Mouse (Mus musculus) neutrophil, adult 5-6 weeks (primary cell): Measurements from ENCODE around the gene Ikzf4. TPM values are rescaled to one million over a fixed set of nuclear protein-coding genes. Genes with fewer than 3 reads are reported as not detected.
"Not testable (repeated sequence)": the region's sequence is repeated elsewhere in the genome, so short reads cannot be mapped to it uniquely, and the experiment has no call there.

Source experiments
- ATAC-seq: fragments of 151-379, 151-347 bp; 2 replicates; pipeline ENCODE4 v1.8.0; 2017; ENCODE audit warnings: mild to moderate bottlenecking, moderate TSS enrichment; ENCODE audit not compliant: insufficient number of reproducible peaks, poor library complexity, low FRiP score, severe bottlenecking; ENCODE audit errors: extremely low read depth
- total RNA-seq: library from RNA; stranded (forward); fragments of 200-1000 nt; gene quantifications from 2 replicates; pipeline ENCODE4 v1.2.3, GENCODE M21; 2017

Gene Ikzf4
- total RNA-seq, 1 experiment from 2014 or later, result 0.35 TPM

DNA sequence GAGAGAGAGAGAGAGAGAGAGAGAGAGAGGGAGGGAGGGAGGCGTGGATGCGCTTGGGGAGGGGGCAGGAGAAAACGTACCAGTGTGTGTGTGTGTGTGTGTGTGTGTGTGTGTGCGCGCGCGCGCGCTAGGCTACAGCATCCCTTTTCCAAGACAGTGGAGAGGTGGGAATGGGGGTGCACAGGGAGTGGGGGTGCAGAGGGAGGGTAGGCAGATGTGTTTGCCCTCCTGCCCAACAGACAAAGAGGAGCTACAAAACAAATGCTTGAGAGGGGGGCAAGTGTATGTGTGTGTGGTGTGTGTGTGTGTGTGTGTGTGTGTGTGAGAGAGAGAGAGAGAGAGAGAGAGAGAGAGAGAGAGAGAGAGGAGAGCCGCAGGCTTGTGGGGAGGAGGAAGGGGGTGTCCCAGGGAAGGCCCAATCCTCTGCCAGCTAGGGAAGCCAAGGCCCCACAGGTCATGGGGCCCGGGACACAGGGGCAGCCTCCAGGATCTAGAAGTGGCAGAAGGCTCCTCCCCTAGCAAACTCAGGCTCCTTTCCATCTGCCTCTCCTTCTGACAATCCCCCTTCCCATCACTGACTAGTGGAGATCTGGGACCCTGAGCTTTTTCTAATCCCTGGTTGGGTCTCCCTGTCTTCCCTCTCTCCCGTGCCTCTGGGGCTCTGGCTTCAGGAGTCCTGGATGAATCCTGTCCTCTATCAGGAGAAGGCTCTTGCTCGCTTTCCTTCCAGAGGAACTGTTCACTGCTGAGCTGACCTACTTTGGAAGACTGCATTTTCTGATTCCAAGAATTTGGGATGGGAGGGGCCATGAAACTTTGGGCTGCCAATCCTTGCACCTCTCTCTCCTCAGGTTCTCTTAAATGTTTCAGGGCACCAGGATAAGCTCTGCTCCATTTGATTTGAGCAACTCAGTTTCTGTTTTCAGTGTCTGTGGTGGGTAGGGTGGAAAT is 623 bp upstream of the Ikzf4 start:
- ATAC-seq, result no peak

DNA sequence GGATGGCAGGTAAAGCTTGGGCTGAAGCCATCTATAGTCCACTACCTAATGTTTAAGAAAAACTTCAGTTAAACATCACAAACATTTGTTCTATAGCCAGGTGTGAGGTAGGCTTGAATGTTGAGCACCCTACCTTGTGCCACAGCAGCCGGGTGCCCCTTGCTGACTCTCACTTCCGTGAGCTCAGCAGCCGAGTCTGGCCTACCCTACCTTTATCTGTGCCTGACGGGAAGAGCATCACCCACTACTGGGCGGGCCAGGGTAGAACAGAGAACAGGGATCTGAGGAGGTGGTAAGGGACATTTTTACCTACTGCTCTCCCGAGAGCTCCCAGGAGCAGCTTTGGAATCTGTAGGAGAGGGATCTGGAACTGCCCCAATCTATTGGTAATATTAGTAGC is 3.0 kb downstream of the Ikzf4 start:
- no peak for ATAC-seq

- ATAC-seq, result no peak
Measured at GRCm38 (mm10) chr10:128641871-128642270, 3.9 kb downstream of the Ikzf4 start.

DNA sequence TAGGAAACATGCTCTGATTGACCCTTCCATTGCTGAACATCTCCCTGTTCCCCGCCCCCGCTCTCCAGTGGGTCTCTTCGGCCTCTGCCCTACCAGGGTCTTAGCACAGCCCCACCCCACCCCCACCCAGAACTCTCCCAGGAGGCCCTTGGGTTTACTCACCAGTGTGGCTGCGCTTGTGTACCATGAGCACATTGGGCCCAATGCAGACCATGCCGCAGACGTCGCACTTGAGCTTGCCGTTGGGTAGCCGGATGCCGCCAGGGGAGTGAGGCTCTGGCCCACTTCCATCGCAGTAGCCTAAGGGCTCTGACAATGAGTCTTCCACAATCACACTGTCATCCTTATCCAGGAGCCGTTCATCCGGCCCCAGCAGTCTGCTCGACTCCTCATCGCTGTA is 4.9 kb downstream of the Ikzf4 start:
- no peak for ATAC-seq

DNA sequence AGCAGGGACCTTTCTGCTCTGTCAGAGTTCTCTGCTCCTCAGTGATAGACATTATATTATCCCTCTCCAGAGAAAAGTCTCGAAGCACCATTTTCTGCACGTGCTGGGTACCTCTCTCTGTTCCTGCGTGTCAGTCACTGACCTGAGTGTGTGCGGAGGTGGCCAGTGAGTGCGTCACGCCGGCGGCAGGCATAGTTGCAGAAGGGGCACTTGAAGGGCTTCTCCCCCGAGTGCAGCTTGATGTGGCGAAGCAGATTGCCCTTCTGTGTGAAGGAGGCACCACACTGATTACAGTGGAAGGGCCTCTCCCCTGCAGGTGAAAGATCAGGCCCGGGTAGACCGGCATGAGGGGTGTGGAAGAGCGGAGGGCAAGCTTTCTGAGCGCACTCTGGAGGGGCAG is 5.8 kb downstream of the Ikzf4 start:
- no peak for ATAC-seq

DNA sequence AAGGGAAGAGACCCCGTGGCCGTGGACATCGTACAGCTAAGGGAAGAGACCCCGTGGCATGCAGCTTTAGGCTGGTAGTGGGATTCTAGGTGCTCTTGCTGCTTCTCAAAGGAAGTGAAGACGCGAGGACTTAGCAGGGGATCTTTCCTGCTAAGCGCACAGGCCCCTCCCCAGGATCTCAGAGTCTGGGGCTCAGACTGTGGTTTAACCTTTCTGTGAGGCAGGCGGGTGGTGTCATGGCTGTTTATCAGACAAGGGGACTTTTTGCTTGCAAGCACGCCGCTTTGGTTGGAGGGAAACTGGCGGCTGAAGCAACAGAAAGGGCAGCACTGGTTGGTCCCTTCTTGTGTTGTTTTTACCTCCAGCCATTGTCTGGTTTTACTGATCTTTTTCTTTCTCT is 8.8 kb downstream of the Ikzf4 start:
- peak; percentile 22; the same call in 1 of the 2 replicates for ATAC-seq

- peak; percentile 32; the same call in 1 of the 2 replicates for ATAC-seq
Measured at GRCm38 (mm10) chr10:128636561-128636960, 9.2 kb downstream of the Ikzf4 start.

DNA sequence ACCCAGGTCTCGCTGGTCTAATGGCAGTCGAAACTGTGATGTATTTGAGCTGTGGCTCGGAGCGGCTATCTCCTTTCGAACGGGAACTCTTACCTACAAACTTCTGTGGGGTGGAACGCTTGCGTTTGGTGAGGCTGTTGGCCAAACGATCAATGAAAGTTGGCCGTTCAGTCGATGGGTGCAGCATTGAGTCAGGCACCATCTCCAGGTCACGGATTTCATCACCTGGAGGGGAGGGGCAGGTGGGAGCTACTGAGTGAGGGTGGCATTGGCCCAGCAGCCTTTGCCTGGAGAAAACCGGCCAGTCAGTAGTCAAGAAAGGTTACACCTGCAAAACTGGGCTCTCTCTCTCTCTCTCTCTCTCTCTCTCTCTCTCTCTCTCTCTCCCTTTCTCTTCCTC is 10.1 kb downstream of the Ikzf4 start:
- ATAC-seq, result no peak

- no peak for ATAC-seq
Measured at GRCm38 (mm10) chr10:128631571-128631970, 14.2 kb downstream of the Ikzf4 start.

- not testable (repeated sequence) for ATAC-seq
Measured at GRCm38 (mm10) chr10:128630306-128630705, 15.5 kb downstream of the Ikzf4 start.

DNA sequence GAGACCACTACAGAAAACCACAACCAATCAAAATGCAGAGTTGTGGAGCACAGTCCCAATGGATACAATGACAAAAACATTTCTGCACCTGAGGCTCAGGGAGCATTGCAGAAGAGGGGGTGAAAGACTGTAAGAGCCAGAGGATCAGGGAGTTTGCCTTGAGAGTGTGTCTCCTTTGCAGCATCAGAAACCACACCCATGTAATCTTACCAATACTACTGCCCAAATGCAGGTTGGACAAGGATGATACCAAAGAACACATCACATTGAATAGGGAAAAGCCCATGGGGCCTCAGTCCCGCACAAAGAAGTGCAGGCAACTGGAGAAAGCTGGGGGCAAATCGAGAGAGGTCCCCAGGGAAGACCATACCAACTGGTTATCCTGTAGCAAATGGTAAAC is 16.0 kb downstream of the Ikzf4 start:
- ATAC-seq, result no peak

DNA sequence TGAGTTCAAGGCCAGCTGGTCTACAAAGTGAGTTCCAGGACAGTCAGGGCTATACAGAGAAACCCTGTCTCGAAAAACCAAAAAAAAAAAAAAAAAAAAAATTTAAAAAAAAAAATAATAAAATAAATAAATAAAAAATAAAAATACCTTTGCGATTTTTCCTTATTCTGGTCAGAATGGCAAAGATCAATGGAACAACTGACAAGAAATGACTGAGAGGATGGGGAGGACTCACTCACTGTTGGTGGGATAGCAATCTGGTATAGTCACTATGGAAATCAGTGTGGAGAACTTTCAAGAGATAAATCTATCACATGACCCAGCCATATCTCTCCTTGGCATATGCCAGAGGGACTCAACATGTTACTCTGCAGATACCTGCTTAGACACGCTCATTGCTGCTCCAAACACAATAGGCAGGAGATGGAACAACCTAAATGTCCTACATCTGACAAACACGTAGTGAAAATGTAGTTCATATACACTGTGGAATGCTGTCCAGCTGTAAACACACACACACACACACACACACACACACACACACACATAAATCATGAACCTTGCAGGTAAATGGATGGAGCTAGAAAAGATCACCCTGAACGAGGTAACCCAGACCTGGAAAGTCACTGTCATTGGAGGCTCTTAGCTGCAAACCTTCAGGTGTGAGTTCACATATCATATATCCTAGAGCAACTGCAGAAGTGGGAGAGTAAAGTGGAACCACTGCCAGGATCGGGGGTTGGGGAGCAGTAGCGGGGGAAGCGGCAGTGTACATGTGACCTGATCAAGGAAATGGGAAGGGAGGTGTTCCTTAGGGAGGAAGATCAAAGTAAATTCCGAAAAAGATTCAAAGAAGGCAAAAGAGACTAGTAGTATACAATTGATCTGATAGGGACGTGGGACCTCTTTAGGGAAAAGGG is 18.1 kb downstream of the Ikzf4 start:
- no peak for ATAC-seq

- ATAC-seq, result peak; percentile 98
Measured at GRCm38 (mm10) chr10:128626311-128627310, 19.2 kb downstream of the Ikzf4 start, which contains the start of gene Rps26. TSS of gene Rps26 (minus strand) at chr10:128626747.

- no peak for ATAC-seq
Measured at GRCm38 (mm10) chr10:128625287-128625894, 20.4 kb downstream of the Ikzf4 start.

GRCm38 (mm10) chr10:128623106-128623613 is 22.6 kb downstream of the Ikzf4 start:
- not testable (repeated sequence) for ATAC-seq

DNA sequence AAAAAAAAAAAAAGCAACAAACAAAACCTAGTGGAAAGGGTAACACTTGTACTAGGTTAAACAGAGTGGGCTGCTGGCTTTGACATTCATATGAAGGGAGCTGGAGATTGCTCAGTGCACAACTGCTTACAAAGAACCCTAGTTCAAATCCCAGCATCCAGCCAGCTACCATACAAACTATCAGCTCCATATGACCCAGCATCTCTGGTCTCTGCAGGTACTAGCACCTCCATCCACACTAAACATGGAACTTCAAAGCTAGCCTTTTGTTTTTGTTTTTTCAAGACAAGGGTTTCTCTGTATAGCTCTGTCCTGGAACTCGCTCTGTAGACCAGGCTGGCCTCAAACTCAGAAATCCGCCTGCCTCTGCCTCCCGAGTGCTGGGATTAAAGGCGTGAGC is 23.1 kb downstream of the Ikzf4 start:
- ATAC-seq, result no peak

DNA sequence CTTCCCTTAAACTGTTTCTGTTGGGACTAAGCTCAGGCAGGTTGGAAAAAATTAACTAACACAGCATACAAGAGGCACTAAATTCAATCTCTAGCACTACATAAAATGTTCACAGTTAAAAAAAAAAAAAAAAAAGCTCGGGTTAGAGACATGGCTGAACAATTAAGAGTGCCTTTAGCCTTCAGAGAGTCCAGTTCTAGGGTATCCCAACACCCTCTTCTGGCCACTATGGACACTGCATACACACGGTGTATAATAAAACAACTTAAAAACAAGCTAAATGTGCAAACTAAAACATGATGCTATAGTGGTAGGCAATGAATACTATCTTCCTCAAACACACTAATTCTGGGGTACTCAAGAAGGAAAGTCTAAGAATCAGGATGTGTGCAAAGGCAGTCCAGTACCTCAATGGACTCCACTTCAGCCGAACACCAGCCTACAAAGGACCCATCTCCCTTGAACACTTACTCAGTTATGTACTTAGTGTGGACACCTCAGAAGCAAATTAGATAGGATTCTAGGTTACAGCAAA is 23.7 kb downstream of the Ikzf4 start:
- ATAC-seq, result no peak

DNA sequence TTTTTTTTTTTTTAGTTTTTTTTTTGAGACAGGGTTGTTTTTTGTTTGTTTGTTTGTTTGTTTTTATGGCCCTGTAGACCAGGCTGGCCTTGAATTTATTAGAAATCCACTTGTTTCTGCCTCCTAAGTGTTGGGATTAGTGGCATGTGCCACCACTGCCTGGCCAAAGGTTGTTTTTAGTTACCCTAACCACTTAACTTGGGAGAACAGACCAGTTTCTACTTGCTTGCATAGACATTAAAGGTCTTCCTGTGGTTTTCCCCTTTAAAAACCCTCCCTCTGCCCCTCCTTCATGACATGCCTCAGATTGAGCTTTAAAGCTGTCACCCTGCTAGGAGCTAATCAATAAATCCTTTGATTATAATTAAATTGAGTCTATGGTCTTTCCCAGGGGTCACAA is 25.6 kb downstream of the Ikzf4 start:
- no peak for ATAC-seq
